Comparison of ENCODE assay signal across 14 mouse cellular contexts in the genomic region with DNA sequence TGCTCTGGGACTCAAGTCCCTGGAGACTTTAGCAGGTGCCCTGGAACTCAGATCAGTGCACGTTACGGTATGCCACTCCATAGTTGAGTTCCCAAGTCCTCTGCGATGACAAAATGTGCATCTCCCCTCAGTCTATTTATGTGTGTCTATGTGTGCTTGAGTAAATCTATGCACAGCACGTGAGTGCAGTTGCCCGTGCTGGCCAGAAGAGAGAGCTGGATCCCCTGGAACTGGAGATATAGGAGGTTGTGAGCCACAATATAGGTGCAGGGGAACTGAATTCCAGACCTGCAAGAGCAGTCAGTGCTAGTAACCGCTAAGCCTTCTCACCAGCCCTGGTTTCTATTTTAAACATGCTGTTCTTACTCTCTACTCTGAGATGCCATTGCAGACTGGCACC.
"Had no signal": no experiment of that assay in that cellular context is flagged by ENCODE, and none has a peak within 500 bp of the region (broad histone marks: within the 10 kb centered on the region; RNA-seq: fewer than 3 reads in every experiment).

No protein-coding gene starts in this region.

- H3K27ac ChIP-seq: limb, embryonic 13.5 days; liver, embryonic 14.5 days; midbrain, embryonic 10.5 days; neural tube, embryonic 15.5 days had no signal

- H3K27me3 ChIP-seq: limb, embryonic 13.5 days; neural tube, embryonic 15.5 days had no signal

- ATAC-seq: lung, postnatal 0 days had no signal

- H3K36me3 ChIP-seq: limb, embryonic 13.5 days; midbrain, embryonic 10.5 days; neural tube, embryonic 15.5 days had no signal

- H3K4me3 ChIP-seq: limb, embryonic 13.5 days; midbrain, embryonic 10.5 days; myocyte; neural tube, embryonic 15.5 days had no signal

- H3K9me3 ChIP-seq: limb, embryonic 13.5 days; midbrain, embryonic 10.5 days; neural tube, embryonic 15.5 days had no signal

- H3K4me2 ChIP-seq: limb, embryonic 13.5 days; neural tube, embryonic 15.5 days had no signal

- H3K9ac ChIP-seq: limb, embryonic 13.5 days; liver, embryonic 14.5 days; neural tube, embryonic 15.5 days had no signal

- H3K4me1 ChIP-seq: neural tube, embryonic 15.5 days had no signal

- DNase-seq: kidney, postnatal 14 days; layer of hippocampus, postnatal 36 days; lung, adult 2 months; lung, postnatal 36 days; midbrain, embryonic 14.5 days; right cerebral cortex, adult 18-20 months; right cerebral cortex, postnatal 25 days; thymus, postnatal 36 days had no signal
